Mouse (Mus musculus) liver, embryonic 14.5 days (tissue): Measurements from ENCODE around the gene Nid2. TPM values are rescaled to one million over a fixed set of nuclear protein-coding genes. Genes with fewer than 3 reads are reported as not detected.

ENCODE experiments used
- ATAC-seq: fragments of 200-750 bp; cut with Nextera tagmentation; 2 replicates; pipeline ENCODE4 v1.8.0; 2017; ENCODE audit warnings: moderate number of reproducible peaks, mild to moderate bottlenecking, moderate library complexity; ENCODE audit not compliant: insufficient read depth
- DNase-seq, 3 experiments: peaks; one replicate each; pipeline ENCODE4 v3.0.0-alpha.2; 2012 to 2013; ENCODE audit warnings: low read depth in 3 of 3, low spot score in 3 of 3
- H3K27ac ChIP-seq: fragments of 300-500 bp; sonication (generic); 2 replicates; pipeline ENCODE4 v1.5.1; 2014; ENCODE audit warnings: moderate library complexity, mild to moderate bottlenecking, control low read depth, inconsistent platforms
- H3K27me3 ChIP-seq: fragments of 300-500 bp; sonication (generic); 2 replicates; pipeline ENCODE4 v1.6.1; 2014; ENCODE audit warnings: mild to moderate bottlenecking, low read length, moderate library complexity; ENCODE audit not compliant: control insufficient read depth, insufficient read depth
- H3K36me3 ChIP-seq: fragments of 300-500 bp; sonication (generic); replicated peaks from 2 replicates; pipeline ENCODE4 v1.6.1; 2014; ENCODE audit warnings: low read depth; ENCODE audit not compliant: control insufficient read depth, insufficient read depth
- H3K4me1 ChIP-seq, 2 experiments: fragments of 200-500 bp in 1 of 2; fragments of 300-500 bp in 1 of 2; sonication (generic) in 1 of 2; replicated peaks; 2 replicates each; pipeline ENCODE4 v1.6.1; 2012 to 2014; ENCODE audit warnings: antibody characterized with exemption in 1 of 2, inconsistent platforms in 1 of 2, low read length in 1 of 2; ENCODE audit not compliant: control insufficient read depth in 2 of 2, insufficient read depth in 2 of 2
- H3K4me2 ChIP-seq: fragments of 300-500 bp; sonication (generic); 2 replicates; pipeline ENCODE4 v1.6.1; 2014; ENCODE audit warnings: low read depth, mild to moderate bottlenecking, control low read depth, moderate library complexity
- H3K4me3 ChIP-seq, 2 experiments: fragments of 200-500 bp in 1 of 2; fragments of 300-500 bp in 1 of 2; sonication (generic) in 1 of 2; 2 replicates each; pipeline ENCODE4 v1.5.1; 2012 to 2014; ENCODE audit warnings: low read depth in 2 of 2, low read length in 2 of 2, mild to moderate bottlenecking in 2 of 2, control low read depth in 1 of 2, inconsistent platforms in 1 of 2, moderate library complexity in 1 of 2; ENCODE audit not compliant: insufficient read depth in 1 of 2
- H3K9ac ChIP-seq: fragments of 300-500 bp; sonication (generic); replicated peaks from 2 replicates; pipeline ENCODE4 v1.6.1; 2014; ENCODE audit warnings: mild to moderate bottlenecking, control low read depth, moderate library complexity
- H3K9me3 ChIP-seq: fragments of 300-500 bp; sonication (generic); 2 replicates; pipeline ENCODE4 v1.6.1; 2016; ENCODE audit warnings: low read length, mixed read lengths; ENCODE audit not compliant: control insufficient read depth
- CTCF ChIP-seq: IDR thresholded peaks from 2 replicates; pipeline ENCODE4 v1.5.1; 2016; ENCODE audit warnings: antibody characterized with exemption, low read depth, control low read depth
- EP300 ChIP-seq: IDR thresholded peaks from 2 replicates; pipeline ENCODE4 v1.6.1; 2016; ENCODE audit warnings: antibody characterized with exemption, low read depth
- WGBS: fragments of 180-500 bp; shearing (Covaris S2); extraction: QIAGEN DNeasy Blood & Tissue Kit; methylation state at CpG from one replicate; pipeline ENCODE4 v1.1.7; 2014; ENCODE audit not compliant: insufficient replicate concordance; 5-methylcytosine and 5-hydroxymethylcytosine counted together
- polyA plus RNA-seq, 2 experiments: library from polyadenylated mRNA; depleted of rRNA in 1 of 2; stranded (reverse) in 1 of 2; unstranded in 1 of 2; fragments of >200 nt; fragmentation: Nextera tagmentation in 1 of 2; extraction: Ambion mirVana in 1 of 2; gene quantifications; 2 replicates each; pipeline versions ENCODE4 v1.2.1 to v1.2.3; 2012 to 2014

The Nid2 gene
- polyA plus RNA-seq, 2 experiments, result 6.2 to 10.6 TPM

GRCm38 (mm10) chr14:19720044-19720611 lies 30.9 kb upstream of the Nid2 start:
- TF ChIP-seq CTCF (no peak), EP300 (no peak)
- no peaks in the 10 kb centered on the region for H3K9me3 ChIP-seq
- no peak for DNase-seq
- H3K36me3 ChIP-seq, result no peaks in the 10 kb centered on the region
- no peaks in the 10 kb centered on the region for H3K4me1 ChIP-seq
- H3K27me3 ChIP-seq, result no peaks in the 10 kb centered on the region
- no peak overlapping the region for H3K4me3 ChIP-seq
- no peak overlapping the region for H3K27ac ChIP-seq
- no peak overlapping the region for H3K4me2 ChIP-seq
- no peak overlapping the region for H3K9ac ChIP-seq
- WGBS, result 57% methylated on average over 2 of the region's 2 CpGs
- no peak for ATAC-seq

GRCm38 (mm10) chr14:19728278-19728677 lies 22.8 kb upstream of the Nid2 start:
- ATAC-seq (no peak), DNase-seq (no peak)
- H3K4me1 ChIP-seq, result peaks cover 0 to 6% of the 10 kb centered on the region in 2 experiments; a peak in 2 of 4 replicates
- no peak overlapping the region for H3K27ac ChIP-seq
- no peak overlapping the region for H3K9ac ChIP-seq
- TF ChIP-seq EP300 (no peak), CTCF (no peak)
- no peaks in the 10 kb centered on the region for H3K9me3 ChIP-seq
- 69% methylated on average over 5 of the region's 5 CpGs for WGBS
- H3K4me2 ChIP-seq, result no peak overlapping the region
- H3K36me3 ChIP-seq, result no peaks in the 10 kb centered on the region
- H3K4me3 ChIP-seq, result no peak overlapping the region
- no peaks in the 10 kb centered on the region for H3K27me3 ChIP-seq

GRCm38 (mm10) chr14:19728737-19729136 lies 22.3 kb upstream of the Nid2 start:
- DNase-seq, result no peak
- H3K9me3 ChIP-seq, result no peaks in the 10 kb centered on the region
- no peak overlapping the region for H3K4me3 ChIP-seq
- H3K27me3 ChIP-seq, result no peaks in the 10 kb centered on the region
- no peak for ATAC-seq
- H3K9ac ChIP-seq, result no peak overlapping the region
- no peak overlapping the region for H3K4me2 ChIP-seq
- TF ChIP-seq EP300 (no peak), CTCF (no peak)
- 66% methylated on average over 7 of the region's 7 CpGs for WGBS
- no peak overlapping the region for H3K27ac ChIP-seq
- H3K4me1 ChIP-seq, result peaks cover 0 to 10% of the 10 kb centered on the region in 2 experiments; a peak in 2 of 4 replicates
- no peaks in the 10 kb centered on the region for H3K36me3 ChIP-seq

GRCm38 (mm10) chr14:19732097-19732496 lies 19.0 kb upstream of the Nid2 start:
- TF ChIP-seq CTCF (no peak), EP300 (no peak)
- WGBS, result 53% methylated on average over 2 of the region's 2 CpGs
- Histone ChIP-seq H3K27ac (no peak overlapping the region), H3K4me2 (no peak overlapping the region), H3K36me3 (no peaks in the 10 kb centered on the region), H3K4me1 (peaks cover 0 to 12% of the 10 kb centered on the region in 2 experiments; a peak in 2 of 4 replicates), H3K4me3 (no peak overlapping the region), H3K9me3 (no peaks in the 10 kb centered on the region), H3K27me3 (no peaks in the 10 kb centered on the region), H3K9ac (no peak overlapping the region)
- ATAC-seq, result no peak
- no peak for DNase-seq

GRCm38 (mm10) chr14:19733490-19734282 lies 17.4 kb upstream of the Nid2 start:
- DNase-seq, result no peak
- Histone ChIP-seq H3K27ac (no peak overlapping the region), H3K4me2 (no peak overlapping the region), H3K4me1 (peaks cover 0 to 12% of the 10 kb centered on the region in 2 experiments; a peak in 2 of 4 replicates), H3K9me3 (no peaks in the 10 kb centered on the region), H3K36me3 (no peaks in the 10 kb centered on the region), H3K4me3 (no peak overlapping the region), H3K9ac (no peak overlapping the region), H3K27me3 (no peaks in the 10 kb centered on the region)
- ATAC-seq, result 0 out of 2 replicates have a peak, but pooled peaks have one; percentile 28
- TF ChIP-seq EP300 (no peak), CTCF (no peak)
- WGBS, result 29% methylated on average over 4 of the region's 4 CpGs
